Mouse (Mus musculus) kidney, adult 2 months (tissue): ENCODE data around the gene Sept9.

Experiments used
- CTCF ChIP-seq: fragments of 200-500 bp; conservative IDR thresholded peaks from 2 replicates; pipeline ENCODE4 v1.5.1; 2011; ENCODE audit warnings: low read depth, mild to moderate bottlenecking, control low read depth, low read length, moderate library complexity, mixed read lengths; ENCODE audit not compliant: insufficient read depth, insufficient read length
- POLR2A ChIP-seq: fragments of 200-500 bp; IDR thresholded peaks from one replicate; pipeline ENCODE4 v1.6.1; 2011; ENCODE audit warnings: low read depth, low read length, control low read depth

- TF ChIP-seq CTCF (no peak), POLR2A (no peak)
Observed at GRCm38 (mm10) chr11:117335146-117335545, 135.7 kb downstream of the Sept9 start.
